Mouse (Mus musculus) ES-E14 (cell line): Measurements from ENCODE around the gene Ell. TPM values are rescaled to one million over a fixed set of nuclear protein-coding genes. Genes with fewer than 3 reads are reported as not detected.
"Not testable (repeated sequence)": the region's sequence is repeated elsewhere in the genome, so short reads cannot be mapped to it uniquely, and the experiment has no call there.

ENCODE experiments used
- DNase-seq: peaks from one replicate; pipeline ENCODE4 v3.0.0-alpha.2; 2013; ENCODE audit warnings: low read depth, low spot score
- H3K27ac ChIP-seq: 2 replicates; pipeline ENCODE4 v1.5.1; 2012; ENCODE audit warnings: low read depth, mild to moderate bottlenecking, low read length, moderate library complexity, mixed read lengths; ENCODE audit not compliant: poor library complexity, insufficient read depth, severe bottlenecking
- H3K36me3 ChIP-seq: 2 replicates; pipeline ENCODE4 v1.6.1; 2012; ENCODE audit warnings: mild to moderate bottlenecking, low read length, moderate library complexity, mixed read lengths; ENCODE audit not compliant: control insufficient read depth, poor library complexity, insufficient read depth, severe bottlenecking
- H3K4me1 ChIP-seq, 2 experiments: fragments of 150-350 bp in 1 of 2; sonication (generic) in 1 of 2; 2 replicates each; pipeline ENCODE4 v1.6.1; 2012; ENCODE audit warnings: low read length in 2 of 2, mild to moderate bottlenecking in 1 of 2, mixed read lengths in 1 of 2; ENCODE audit not compliant: control insufficient read depth in 2 of 2, insufficient read depth in 2 of 2, poor library complexity in 1 of 2
- H3K4me3 ChIP-seq, 2 experiments: fragments of 150-350 bp in 1 of 2; sonication (generic) in 1 of 2; 2 replicates each; pipeline ENCODE4 v1.5.1; 2012; ENCODE audit warnings: low read length in 2 of 2, low read depth in 1 of 2, mild to moderate bottlenecking in 1 of 2, mixed read lengths in 1 of 2; ENCODE audit not compliant: insufficient read depth in 1 of 2, poor library complexity in 1 of 2, severe bottlenecking in 1 of 2
- H3K9ac ChIP-seq: 2 replicates; pipeline ENCODE4 v1.6.1; 2012; ENCODE audit warnings: low read depth, mild to moderate bottlenecking, low read length, mixed read lengths; ENCODE audit not compliant: poor library complexity, insufficient read depth, severe bottlenecking
- H3K9me3 ChIP-seq: fragments of 150-350 bp; sonication (generic); 2 replicates; pipeline ENCODE4 v1.6.1; 2012; ENCODE audit warnings: low read depth, mild to moderate bottlenecking, low read length; ENCODE audit not compliant: control insufficient read depth, insufficient read depth
- CHD2 ChIP-seq: IDR thresholded peaks from 2 replicates; pipeline ENCODE4 v1.6.1; 2014; ENCODE audit warnings: mild to moderate bottlenecking, low read depth, low read length, inconsistent platforms
- HCFC1 ChIP-seq: IDR thresholded peaks from 2 replicates; pipeline ENCODE4 v1.6.1; 2012; ENCODE audit warnings: low read length, inconsistent platforms, borderline replicate concordance; ENCODE audit not compliant: insufficient read depth
- MAFK ChIP-seq: IDR thresholded peaks from 2 replicates; pipeline ENCODE4 v1.6.1; 2014; ENCODE audit warnings: mild to moderate bottlenecking, low read depth, low read length, inconsistent platforms; ENCODE audit not compliant: insufficient read depth
- ZC3H11A ChIP-seq: IDR thresholded peaks from 2 replicates; pipeline ENCODE4 v1.6.1; 2012; ENCODE audit warnings: low read depth, mild to moderate bottlenecking, inconsistent platforms, low read length, borderline replicate concordance
- ZNF384 ChIP-seq: IDR thresholded peaks from 2 replicates; pipeline ENCODE4 v1.6.1; 2012; ENCODE audit warnings: low read depth, low read length, inconsistent platforms
- in situ Hi-C, 2 experiments: fragments of 600-800 bp; cut with MboI; formaldehyde crosslinking; loops; one replicate each; pipeline ENCODE4 v1.15.1; 2025; ENCODE audit warnings: low sequenced_read_pairs in 2 of 2, inconsistent platforms in 1 of 2; ENCODE audit not compliant: unreplicated experiment in 2 of 2
- total RNA-seq: library from RNA; depleted of rRNA; stranded (reverse); fragments of 300-350 nt; gene quantifications from 2 replicates; pipeline ENCODE4 v1.2.3, GENCODE M21; 2012

The Ell gene
- total RNA-seq, 1 experiment, result 15.8 TPM

- TF ChIP-seq HCFC1 (no peak), ZC3H11A (0 out of 2 replicates have a peak, but pooled peaks have one; percentile 14)
- Histone ChIP-seq H3K36me3 (peaks cover 40% of the 10 kb centered on the region), H3K4me3 (no peak overlapping the region), H3K9me3 (no peaks in the 10 kb centered on the region), H3K4me1 (peaks cover 0 to 8% of the 10 kb centered on the region in 2 experiments; a peak in 1 of 4 replicates), H3K9ac (no peak overlapping the region), H3K27ac (no peak overlapping the region)
- DNase-seq, result no peak
- in situ Hi-C loops, result no loop called here
These were observed 46.0 kb downstream of the Ell start for GRCm38 (mm10) chr8:70585258-70585652.

- DNase-seq, H3K4me3 ChIP-seq, H3K9ac ChIP-seq, H3K9me3 ChIP-seq, H3K27ac ChIP-seq, in situ Hi-C loops: not testable (repeated sequence)
- Histone ChIP-seq H3K4me1 (peaks cover 0 to 14% of the 10 kb centered on the region in 2 experiments; a peak in 1 of 4 replicates), H3K36me3 (peaks cover 33% of the 10 kb centered on the region)
These were observed 48.7 kb downstream of the Ell start for GRCm38 (mm10) chr8:70587955-70588354.

GRCm38 (mm10) chr8:70591569-70591968 lies 52.3 kb downstream of the Ell start:
- in situ Hi-C loops, result no loop called here
- Histone ChIP-seq H3K4me1 (peaks cover 2 to 25% of the 10 kb centered on the region in 2 experiments; a peak in 1 of 4 replicates), H3K27ac (no peak overlapping the region), H3K9me3 (no peaks in the 10 kb centered on the region), H3K9ac (no peak overlapping the region), H3K36me3 (peaks cover 26% of the 10 kb centered on the region), H3K4me3 (peak overlapping the region in 1 of 2 experiments; percentile 25; a peak in 1 of 4 replicates)
- DNase-seq, result no peak
- TF ChIP-seq MAFK (no peak), ZNF384 (no peak), HCFC1 (no peak), CHD2 (no peak)

GRCm38 (mm10) chr8:70593173-70593572 lies 53.9 kb downstream of the Ell start:
- peaks cover 2 to 25% of the 10 kb centered on the region in 2 experiments; a peak in 1 of 4 replicates for H3K4me1 ChIP-seq
- no peak for DNase-seq
- peaks cover 36% of the 10 kb centered on the region for H3K36me3 ChIP-seq

GRCm38 (mm10) chr8:70593961-70594609 lies 54.8 kb downstream of the Ell start, which contains the start of gene Isyna1:
TSS of gene Isyna1 (plus strand) at chr8:70594373.
- Histone ChIP-seq H3K4me3 (peak within 1 kb of the TSS; percentile 69 to 79), H3K27ac (no peak within 1 kb of the TSS), H3K9ac (peak within 1 kb of the TSS; percentile 77), H3K9me3 (no peaks in the 10 kb centered on the region), H3K4me1 (peaks cover 2 to 31% of the 10 kb centered on the region in 2 experiments; a peak in 2 of 4 replicates), H3K36me3 (peaks cover 39% of the 10 kb centered on the region)
- TF ChIP-seq MAFK, result no peak
- TF ChIP-seq HCFC1, result no peak
- TF ChIP-seq ZC3H11A, result no peak
- no peak for TF ChIP-seq ZNF384
- no peak for TF ChIP-seq CHD2
- in situ Hi-C loops, result no loop called here
- DNase-seq, result peak; percentile 88

More at GRCm38 (mm10) chr8:70593173-70593572, 53.9 kb downstream of the Ell start:
- no peaks in the 10 kb centered on the region for H3K9me3 ChIP-seq
- no peak overlapping the region for H3K27ac ChIP-seq
- no peak overlapping the region; the same call in 1 of the 2 replicates for H3K9ac ChIP-seq
- no peak overlapping the region for H3K4me3 ChIP-seq
- in situ Hi-C loops, result no loop called here
- TF ChIP-seq ZNF384 (no peak), HCFC1 (no peak), CHD2 (no peak), MAFK (no peak), ZC3H11A (no peak)
